Mouse (Mus musculus) activated CD4-positive, CD25-positive, alpha-beta regulatory T cell, adult 4 months (primary cell): ENCODE measurements around the gene Clcn5. TPM values are rescaled to one million over a fixed set of nuclear protein-coding genes. Genes with fewer than 3 reads are reported as not detected.

Experiments used
- ATAC-seq: one replicate; pipeline ENCODE4 v1.8.0; 2017
- polyA plus RNA-seq, 2 experiments: library from polyadenylated mRNA; unstranded; fragments of 100-300 nt; shearing (Covaris generic); gene quantifications; one replicate each; pipeline ENCODE4 v1.2.1; 2017

Gene Clcn5
- polyA plus RNA-seq, 2 experiments from 2014 or later = 2.6 to 3.1 TPM

DNA sequence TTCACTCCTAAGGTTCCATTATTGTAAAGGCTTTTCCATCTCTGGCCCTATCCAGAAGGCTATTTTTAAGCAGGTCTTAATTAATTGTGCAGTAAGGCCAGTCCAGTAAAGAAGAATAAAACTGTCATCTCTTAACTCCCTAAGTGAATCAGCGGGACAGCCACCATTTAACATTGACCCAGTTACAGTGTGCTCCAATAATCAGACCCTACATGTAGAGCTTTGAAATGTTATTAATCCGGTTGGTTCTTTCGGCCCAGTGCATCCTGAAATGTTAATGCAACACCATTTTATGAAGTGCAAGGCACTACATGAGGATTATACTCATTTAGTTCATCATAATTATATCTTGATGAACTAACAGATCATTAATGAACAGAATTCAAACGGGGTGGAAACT, 128.3 kb downstream of the Clcn5 start:
- ATAC-seq = no peak

DNA sequence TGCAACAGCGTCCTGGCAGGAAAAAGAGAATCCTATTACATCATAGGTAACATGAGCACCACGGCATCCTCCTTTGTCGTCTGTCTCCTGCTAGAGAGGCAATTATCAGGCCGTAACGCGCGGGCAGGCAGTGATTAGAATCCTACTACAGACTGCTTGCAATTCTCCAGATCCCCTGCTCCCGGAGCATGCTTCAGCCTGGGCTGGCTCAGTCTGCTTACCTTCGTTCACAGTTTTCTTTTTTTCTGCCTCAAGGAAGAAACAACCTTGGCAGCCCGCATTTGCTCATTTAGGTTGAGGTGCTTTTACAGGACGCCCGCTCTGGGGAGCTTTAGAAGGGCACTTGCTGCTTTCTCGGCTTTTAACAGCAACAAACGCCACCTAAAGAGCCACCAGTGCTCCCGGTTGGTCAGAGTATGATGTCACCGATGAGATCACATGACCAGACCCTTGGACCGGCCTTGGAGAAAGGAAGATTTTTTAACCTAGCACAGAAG, 130.8 kb downstream of the Clcn5 start:
- no peak for ATAC-seq

DNA sequence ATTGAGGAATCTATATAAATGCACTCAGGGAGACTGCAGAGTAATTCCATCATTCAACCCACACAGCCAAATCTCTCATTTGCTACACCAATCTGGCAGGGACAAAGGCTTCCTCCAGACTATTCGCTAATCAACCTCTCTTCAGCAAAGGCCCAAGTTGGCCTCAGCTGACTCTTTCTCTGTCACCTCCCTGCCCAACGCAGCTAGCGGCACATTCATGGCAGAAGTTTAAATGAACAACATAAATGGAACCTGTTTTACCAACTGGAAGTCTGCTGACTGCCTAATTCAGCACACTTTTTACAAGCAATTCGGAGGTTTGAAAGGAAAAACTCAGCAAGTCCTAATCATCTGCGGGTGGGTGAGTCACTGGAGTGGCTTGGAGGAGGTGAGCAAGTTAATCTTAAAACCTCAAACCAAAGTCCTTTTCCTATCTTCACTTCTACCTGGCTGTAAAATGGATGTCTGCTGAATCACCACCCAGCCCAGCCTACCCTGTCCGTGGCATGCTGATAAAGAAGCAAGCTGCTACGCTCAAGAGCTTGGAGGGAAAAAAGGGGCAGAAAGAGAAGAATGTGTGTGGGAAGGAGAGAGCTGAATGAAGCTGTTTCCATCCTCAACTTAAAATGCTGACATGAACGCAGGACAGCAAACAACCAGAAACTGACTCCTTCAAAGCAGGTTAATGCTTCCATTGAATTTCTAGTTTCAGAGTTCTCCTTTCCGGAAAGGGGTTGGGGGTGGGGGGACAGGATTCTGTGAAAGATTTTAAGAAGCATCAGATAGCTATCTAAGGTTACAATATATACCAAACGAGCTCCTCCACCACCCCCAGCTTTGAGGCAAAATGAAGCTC, 131.5 kb downstream of the Clcn5 start:
- no peak for ATAC-seq

DNA sequence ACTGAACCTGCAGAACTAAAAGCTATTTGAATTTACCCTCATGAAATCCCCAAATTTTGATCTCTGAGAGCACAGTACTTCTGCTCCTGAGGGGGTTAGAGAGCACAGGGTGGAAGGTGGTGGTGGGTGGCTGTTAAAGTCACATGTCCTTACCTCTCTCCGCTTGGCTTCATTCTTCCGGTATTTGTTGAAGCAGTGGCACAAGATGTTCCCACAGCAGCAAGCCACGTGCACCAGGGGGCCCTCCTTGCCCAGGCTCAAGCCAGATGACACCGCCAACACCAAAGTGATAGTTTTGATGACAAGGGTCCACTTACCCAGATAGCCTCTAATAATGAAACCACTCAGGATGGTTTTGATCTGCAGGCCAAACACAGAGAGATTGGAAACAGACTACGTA, 149.0 kb downstream of the Clcn5 start:
- no peak for ATAC-seq

GRCm38 (mm10) chrX:7168799-7169198, 150.4 kb downstream of the Clcn5 start:
- no peak for ATAC-seq

GRCm38 (mm10) chrX:7157976-7158375, 161.2 kb downstream of the Clcn5 start:
- no peak for ATAC-seq

GRCm38 (mm10) chrX:7156026-7156732, 163.0 kb downstream of the Clcn5 start:
- ATAC-seq = no peak

DNA sequence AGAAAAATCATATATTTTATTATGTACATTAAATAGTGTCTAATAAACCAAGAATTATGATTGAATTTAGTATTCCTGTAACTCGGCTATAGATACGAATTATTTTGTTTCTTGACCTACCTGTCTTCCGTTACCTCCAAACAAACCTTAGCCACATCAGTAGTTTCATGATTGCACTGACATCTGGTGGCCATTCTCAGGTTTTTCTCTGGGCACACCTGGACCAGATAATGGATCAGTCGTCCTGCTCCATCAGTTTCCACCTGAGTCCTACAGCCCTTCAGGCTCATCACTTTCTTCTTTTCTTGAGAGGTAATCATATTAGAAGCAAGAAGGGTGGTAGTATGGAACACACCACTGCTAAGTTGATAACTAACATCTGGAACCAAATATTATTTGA, 169.0 kb downstream of the Clcn5 start:
- no peak for ATAC-seq

DNA sequence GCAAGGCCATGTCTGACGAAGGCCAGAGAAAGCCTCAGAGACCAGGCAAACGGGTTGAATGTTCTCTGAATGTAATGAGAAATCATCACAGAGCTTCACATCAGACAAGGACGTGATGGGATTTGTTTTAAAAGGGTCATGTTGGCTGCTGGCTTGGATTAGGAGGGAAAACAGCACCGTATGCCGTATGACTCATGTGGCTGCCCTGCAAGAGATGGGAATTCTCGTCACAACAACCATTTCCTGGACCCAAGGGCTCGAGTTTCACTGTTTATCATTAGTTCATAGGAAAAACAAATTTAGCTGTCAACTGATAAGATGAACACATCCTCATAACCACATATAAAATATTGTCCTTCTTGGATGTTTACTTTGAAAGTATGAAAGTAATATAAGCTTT, 173.0 kb downstream of the Clcn5 start:
- ATAC-seq = no peak

- ATAC-seq = no peak
Measured at GRCm38 (mm10) chrX:7121618-7122280, 197.4 kb downstream of the Clcn5 start.

- no peak for ATAC-seq
Measured at GRCm38 (mm10) chrX:7114885-7115284, 204.3 kb downstream of the Clcn5 start.

Other genes starting within 250 kb of the Clcn5 start
- under 1 TPM; 0.18 to 0.25 TPM for gene Usp27x, start 56.5 kb upstream of the Clcn5 start, polyA plus RNA-seq